Mouse (Mus musculus): ENCODE measurements around the gene Abcg1.

DNA sequence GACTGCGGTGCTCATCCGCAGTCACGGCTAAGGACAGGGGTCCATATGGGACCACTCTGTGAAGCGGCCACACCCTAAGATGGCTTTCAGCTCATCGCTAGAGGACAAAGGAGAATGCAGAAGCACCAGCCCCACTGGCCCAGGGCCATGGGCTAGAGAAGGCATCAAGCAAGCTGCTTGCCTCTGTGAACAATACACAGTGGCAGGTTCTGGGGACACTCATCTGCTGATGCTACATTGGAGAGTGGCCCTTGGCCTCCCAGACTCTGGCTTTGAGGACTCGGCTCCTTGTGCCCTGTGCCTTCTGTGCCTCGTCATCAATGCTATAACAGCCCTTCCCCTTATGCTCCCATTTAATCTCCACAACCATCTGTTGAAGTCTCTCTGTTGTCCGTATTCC, 36.2 kb upstream of the Abcg1 start:
- no peak for TF ChIP-seq CTCF (IDR thresholded peaks at IDR 0.05; ENCODE audit: control insufficient read depth, insufficient read depth, insufficient replicate concordance, low read depth, low read length)
- TF ChIP-seq POLR2A (IDR thresholded peaks at IDR 0.05; ENCODE audit: control insufficient read depth, low read depth, low read length) = no peak

Data from testis, adult 2 months (tissue).